Mouse (Mus musculus) heart, postnatal 0 days (tissue): ENCODE measurements at regions not wholly inside any gene's neighbourhood (a gene's known extent, or its start where the extent isn't known, plus 50 kb on each side); places are given as distances from the start of the nearest gene placed in this dataset.

Experiments
- CTCF ChIP-seq: IDR thresholded peaks from 2 replicates; pipeline ENCODE4 v1.5.1; 2016; ENCODE audit warnings: antibody characterized with exemption, control low read depth, low read depth
- EP300 ChIP-seq: IDR thresholded peaks from 2 replicates; pipeline ENCODE4 v1.6.1; 2016; ENCODE audit warnings: antibody characterized with exemption, low read depth

DNA sequence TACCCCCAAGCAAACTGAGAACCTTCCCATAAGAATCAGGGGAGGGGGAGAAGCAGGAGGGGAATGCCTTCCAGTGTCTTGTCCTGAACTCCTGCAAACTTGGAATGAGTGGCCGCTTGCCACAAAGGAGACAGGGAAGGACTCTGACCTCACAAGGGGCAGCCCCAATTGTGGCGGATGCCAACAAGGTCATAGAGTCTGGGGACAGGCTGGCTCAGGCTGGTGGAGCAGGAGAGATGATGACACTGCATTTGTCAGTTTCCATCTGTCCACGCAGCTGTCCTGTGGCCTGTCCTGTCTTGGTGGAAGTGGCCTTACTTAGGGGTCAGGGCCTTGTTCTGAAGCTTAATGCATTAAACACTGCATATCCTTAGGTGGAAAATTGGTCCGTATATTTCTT is 414.4 kb upstream of the Nr5a2 start:
- TF ChIP-seq CTCF = no peak
- no peak for TF ChIP-seq EP300
